Mouse (Mus musculus): ENCODE results near the gene Cap2. TPM values are rescaled to one million over a fixed set of nuclear protein-coding genes. Genes with fewer than 3 reads are reported as not detected.
A peak's percentile ranks its signal among the peaks of the same experiment; 100 is the strongest.

The Cap2 gene
- total and polyA plus RNA-seq, 3 experiments = 14.8 to 120 (median 22.3) TPM

GRCm38 (mm10) chr13:46642318-46642717, 140.7 kb downstream of the Cap2 start:
- TF ChIP-seq SMC3 (IDR thresholded peaks at IDR 0.05; ENCODE audit: low read depth, low read length) = peak; percentile 75
- TF ChIP-seq MYB (IDR thresholded peaks at IDR 0.05; ENCODE audit: low read depth, low read length) = no peak
- peak; percentile 55 for TF ChIP-seq ZC3H11A (IDR thresholded peaks at IDR 0.05; ENCODE audit: low read depth, low read length)
- TF ChIP-seq RCOR1 (IDR thresholded peaks at IDR 0.05; ENCODE audit: low read depth, low read length) = no peak
- TF ChIP-seq POLR2AphosphoS2 (IDR thresholded peaks at IDR 0.05; ENCODE audit: low read length) = no peak
- peak; percentile 51 to 76 (median 66) for TF ChIP-seq CTCF (IDR thresholded peaks at IDR 0.05 in 2 of 3, conservative IDR thresholded peaks at IDR 0.05 in 1 of 3; ENCODE audit: control insufficient read depth in 1 of 3, insufficient read depth in 1 of 3, low read depth in 2 of 3, low read length in 3 of 3, poor library complexity in 1 of 3, severe bottlenecking in 1 of 3)
- peak; percentile 69 for TF ChIP-seq RAD21 (IDR thresholded peaks at IDR 0.05; ENCODE audit: low read depth, low read length)
- no peak for TF ChIP-seq JUND (IDR thresholded peaks at IDR 0.05; ENCODE audit: low read depth, low read length)
- H3K4me3 ChIP-seq (ENCODE audit: control insufficient read depth in 1 of 2, insufficient read depth in 1 of 2, low read depth in 2 of 2, low read length in 2 of 2) = no peak overlapping the region
- peak; percentile 51 for DNase-seq (ENCODE audit: low read depth, low spot score)

GRCm38 (mm10) chr13:46644175-46644574, 142.5 kb downstream of the Cap2 start:
- Histone ChIP-seq H3K79me2 (ENCODE audit: control insufficient read depth, insufficient read depth, low read length, poor library complexity) (no peaks in the 10 kb centered on the region), H3K27me3 (ENCODE audit: control insufficient read depth in 1 of 2, insufficient read depth in 2 of 2, low read length in 2 of 2) (no peaks in the 10 kb centered on the region), H3K4me3 (ENCODE audit: control insufficient read depth in 1 of 2, insufficient read depth in 1 of 2, low read depth in 2 of 2, low read length in 2 of 2) (no peak overlapping the region), H3K27ac (ENCODE audit: control insufficient read depth, low read depth, low read length) (no peak overlapping the region), H3K36me3 (ENCODE audit: control insufficient read depth in 1 of 2, insufficient read depth in 2 of 2, low read length in 2 of 2) (no peaks in the 10 kb centered on the region), H3K9ac (ENCODE audit: control insufficient read depth, low read depth, low read length, poor library complexity, severe bottlenecking) (no peak overlapping the region), H3K9me3 (replicated peaks; ENCODE audit: insufficient read depth, low read length) (no peaks in the 10 kb centered on the region), H3K4me1 (ENCODE audit: control insufficient read depth in 1 of 2, insufficient read depth in 2 of 2, low read length in 2 of 2) (no peaks in the 10 kb centered on the region)
- TF ChIP-seq CHD1 (IDR thresholded peaks at IDR 0.05; ENCODE audit: low read depth, low read length) (no peak), TAL1 (IDR thresholded peaks at IDR 0.05; ENCODE audit: low read length) (no peak), CHD2 (IDR thresholded peaks at IDR 0.05; ENCODE audit: low read length) (no peak), BHLHE40 (IDR thresholded peaks at IDR 0.05; ENCODE audit: borderline replicate concordance, low read depth, low read length) (no peak), MAX (IDR thresholded peaks at IDR 0.05; ENCODE audit: low read length) (no peak), MEF2A (IDR thresholded peaks at IDR 0.05; ENCODE audit: extremely low read depth, insufficient replicate concordance, low read depth, low read length, poor library complexity, severe bottlenecking) (no peak), TCF12 (IDR thresholded peaks at IDR 0.05; ENCODE audit: low read depth, low read length) (no peak), ZMIZ1 (IDR thresholded peaks at IDR 0.05; ENCODE audit: low read depth, low read length) (no peak), ETS1 (IDR thresholded peaks at IDR 0.05; ENCODE audit: low read depth, low read length) (no peak), GATA1 (IDR thresholded peaks at IDR 0.05; ENCODE audit: low read depth, low read length) (no peak)
- no peak for DNase-seq (ENCODE audit: low read depth, low spot score)

More at GRCm38 (mm10) chr13:46642318-46642717, 140.7 kb downstream of the Cap2 start:
- H3K27ac ChIP-seq (ENCODE audit: control insufficient read depth, low read depth, low read length) = no peak overlapping the region
- no peak overlapping the region for H3K9ac ChIP-seq (ENCODE audit: control insufficient read depth, low read depth, low read length, poor library complexity, severe bottlenecking)
- no peaks in the 10 kb centered on the region for H3K27me3 ChIP-seq (ENCODE audit: control insufficient read depth in 1 of 2, insufficient read depth in 2 of 2, low read length in 2 of 2)
- H3K36me3 ChIP-seq (ENCODE audit: control insufficient read depth in 1 of 2, insufficient read depth in 2 of 2, low read length in 2 of 2) = no peaks in the 10 kb centered on the region
- no peaks in the 10 kb centered on the region for H3K9me3 ChIP-seq (replicated peaks; ENCODE audit: insufficient read depth, low read length)
- H3K4me1 ChIP-seq (ENCODE audit: control insufficient read depth in 1 of 2, insufficient read depth in 2 of 2, low read length in 2 of 2) = no peaks in the 10 kb centered on the region
- no peaks in the 10 kb centered on the region for H3K79me2 ChIP-seq (ENCODE audit: control insufficient read depth, insufficient read depth, low read length, poor library complexity)
